Mouse (Mus musculus) layer of hippocampus, adult 18-20 months (tissue): ENCODE results near the gene Hoxc5. TPM values are rescaled to one million over a fixed set of nuclear protein-coding genes. Genes with fewer than 3 reads are reported as not detected.

Source experiments
- DNase-seq, 2 experiments: peaks; one replicate each; pipeline ENCODE4 v3.0.0; 2022; ENCODE audit warnings: low spot score in 2 of 2
- total RNA-seq, 2 experiments: library from RNA; stranded (reverse); gene quantifications; 2 replicates each; pipeline ENCODE4 v1.2.3; 2021

Gene Hoxc5
- total RNA-seq, 2 experiments from 2014 or later = not detected

DNA sequence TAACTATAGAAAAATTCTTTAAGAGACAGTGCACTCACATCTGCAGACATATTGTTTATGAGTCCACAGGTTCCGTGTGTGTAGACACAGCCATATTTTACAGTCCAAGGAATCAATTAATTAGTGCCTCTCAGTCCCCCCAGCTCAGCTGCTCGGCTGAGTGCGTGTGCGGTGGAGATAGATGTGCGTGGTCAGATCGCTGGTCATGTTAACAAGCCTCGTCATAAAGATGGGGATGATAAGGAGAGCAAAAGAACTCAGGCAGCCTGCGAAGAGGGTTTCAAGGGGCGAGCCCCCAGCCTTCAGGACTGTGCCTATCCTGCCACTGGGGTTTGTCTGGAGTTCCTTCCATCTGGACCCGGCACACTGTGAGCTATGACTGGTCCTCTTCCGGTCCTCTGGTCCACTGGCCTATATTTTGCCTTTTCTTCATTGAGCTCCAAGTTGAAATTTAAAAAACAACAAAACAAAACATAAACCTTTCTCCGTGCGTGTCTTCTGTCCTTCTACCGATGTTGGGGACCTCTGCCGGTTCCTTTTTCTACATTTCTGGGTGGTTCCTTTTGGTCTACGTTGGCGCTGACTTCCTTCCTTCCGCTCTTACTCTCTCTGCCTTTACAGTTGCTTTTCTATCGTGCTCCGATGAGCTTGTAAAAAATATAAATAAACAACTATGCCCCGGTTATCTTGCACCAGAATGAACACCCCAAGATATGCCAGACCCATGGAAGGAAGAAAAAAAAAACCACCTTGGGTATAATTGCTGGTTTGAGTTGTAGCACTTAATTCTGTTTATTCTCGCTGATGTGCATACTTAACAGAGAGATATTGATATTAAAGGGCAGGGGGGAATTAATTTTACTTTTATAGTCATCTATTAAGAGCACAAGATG is 21.8 kb upstream of the Hoxc5 start:
- DNase-seq = no peak

DNA sequence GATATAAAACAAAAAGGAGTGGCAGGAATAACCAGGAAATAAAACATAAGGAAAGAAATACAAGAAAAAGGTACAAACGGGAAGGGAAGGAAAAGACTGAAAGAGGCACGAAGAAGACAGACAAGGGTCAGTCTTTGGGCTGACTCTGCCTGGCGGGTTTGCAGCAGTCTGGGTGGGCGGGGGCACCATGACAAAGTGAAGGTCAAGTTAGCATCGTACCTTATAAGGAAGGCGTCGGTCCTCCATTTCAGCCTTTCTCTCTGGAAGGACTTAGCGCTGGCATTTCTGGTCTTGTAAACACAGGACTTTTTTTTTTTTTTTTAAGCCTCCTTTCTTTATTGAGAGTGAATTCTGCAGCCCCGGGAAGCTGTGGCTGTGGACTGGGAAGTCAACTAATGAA is 20.0 kb upstream of the Hoxc5 start:
- no peak for DNase-seq

- DNase-seq = no peak
Observed at GRCm38 (mm10) chr15:102948842-102949241, 18.4 kb upstream of the Hoxc5 start.

GRCm38 (mm10) chr15:102949696-102950095 is 17.5 kb upstream of the Hoxc5 start:
- no peak for DNase-seq

GRCm38 (mm10) chr15:102950877-102951276 is 16.4 kb upstream of the Hoxc5 start:
- no peak for DNase-seq

DNA sequence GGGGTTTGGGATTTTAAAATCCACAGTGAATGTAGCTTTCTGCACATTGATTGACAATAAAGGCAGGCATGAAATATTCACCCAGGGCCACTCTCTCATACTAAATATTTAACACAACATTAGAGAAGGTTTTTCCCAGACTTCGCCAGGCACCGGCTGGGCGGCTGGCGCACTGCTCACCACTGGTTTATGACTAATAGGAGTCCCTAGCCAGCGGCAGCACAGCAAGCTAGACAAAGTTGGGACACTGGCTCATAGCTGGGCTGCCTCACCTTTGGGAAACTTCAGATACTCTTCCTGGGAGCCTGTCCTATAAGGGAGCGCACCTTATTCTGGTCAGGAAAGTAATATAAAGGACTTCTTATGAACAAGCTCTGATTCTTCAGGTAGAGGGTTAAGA is 13.7 kb upstream of the Hoxc5 start:
- no peak for DNase-seq

- DNase-seq = no peak
Observed at GRCm38 (mm10) chr15:102954192-102955006, 12.8 kb upstream of the Hoxc5 start, which contains the start of gene Hoxc11. Hoxc11 (plus strand) TSS chr15:102954427.

DNA sequence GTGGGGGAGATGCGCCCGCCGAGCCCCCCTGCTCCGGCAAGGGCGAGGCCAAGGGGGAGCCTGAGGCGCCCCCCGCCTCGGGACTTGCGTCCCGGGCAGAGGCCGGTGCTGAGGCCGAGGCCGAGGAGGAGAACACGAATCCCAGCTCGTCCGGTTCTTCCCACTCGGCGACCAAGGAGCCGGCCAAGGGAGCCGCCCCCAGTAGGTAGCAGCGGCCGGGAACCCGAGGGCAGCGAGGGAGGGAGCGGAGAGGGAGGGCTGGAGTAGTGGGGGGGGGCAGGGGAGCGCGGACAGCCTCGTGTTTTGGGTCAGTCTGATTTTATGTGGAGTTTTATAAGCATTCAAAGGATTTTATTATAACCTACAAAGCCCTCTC is 12.2 kb upstream of the Hoxc5 start:
- no peak for DNase-seq

DNA sequence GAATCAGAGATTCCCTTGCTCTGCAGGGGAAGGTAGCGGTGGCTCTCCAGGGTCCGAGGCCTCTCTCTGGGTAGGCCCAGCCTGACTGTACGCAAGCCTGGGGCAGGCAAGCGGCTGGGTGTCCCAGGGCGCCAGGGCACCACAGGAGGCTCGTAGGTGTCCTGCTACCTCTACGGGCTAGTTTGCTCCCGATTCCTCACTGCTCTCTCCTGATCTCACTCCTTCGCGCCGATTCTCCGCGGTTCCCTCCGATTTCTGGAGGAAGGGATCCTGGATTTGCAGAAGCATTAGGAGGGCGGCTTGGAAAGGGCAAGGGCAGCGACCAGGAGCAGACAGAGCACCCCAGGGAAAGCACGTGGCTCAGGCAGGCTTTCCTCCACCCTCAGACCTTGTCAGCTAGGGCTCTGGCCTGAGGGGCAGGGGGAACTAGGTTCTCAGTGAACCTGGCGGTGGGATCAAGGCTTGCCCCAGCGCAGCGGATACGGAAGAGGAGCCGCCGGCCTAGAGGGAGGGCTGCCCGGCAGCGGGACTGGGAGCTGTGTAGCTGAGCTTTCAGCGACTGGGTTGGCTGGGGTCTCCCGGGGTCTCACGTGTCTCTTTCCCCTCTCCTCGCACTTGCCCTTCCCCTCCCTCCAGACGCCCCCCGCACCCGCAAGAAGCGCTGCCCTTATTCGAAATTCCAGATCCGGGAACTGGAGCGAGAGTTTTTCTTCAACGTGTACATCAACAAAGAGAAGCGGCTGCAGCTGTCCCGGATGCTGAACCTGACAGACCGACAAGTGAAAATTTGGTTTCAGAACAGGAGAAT is 11.2 kb upstream of the Hoxc5 start:
- no peak for DNase-seq

GRCm38 (mm10) chr15:102956906-102957305 is 10.3 kb upstream of the Hoxc5 start:
- DNase-seq = no peak

DNA sequence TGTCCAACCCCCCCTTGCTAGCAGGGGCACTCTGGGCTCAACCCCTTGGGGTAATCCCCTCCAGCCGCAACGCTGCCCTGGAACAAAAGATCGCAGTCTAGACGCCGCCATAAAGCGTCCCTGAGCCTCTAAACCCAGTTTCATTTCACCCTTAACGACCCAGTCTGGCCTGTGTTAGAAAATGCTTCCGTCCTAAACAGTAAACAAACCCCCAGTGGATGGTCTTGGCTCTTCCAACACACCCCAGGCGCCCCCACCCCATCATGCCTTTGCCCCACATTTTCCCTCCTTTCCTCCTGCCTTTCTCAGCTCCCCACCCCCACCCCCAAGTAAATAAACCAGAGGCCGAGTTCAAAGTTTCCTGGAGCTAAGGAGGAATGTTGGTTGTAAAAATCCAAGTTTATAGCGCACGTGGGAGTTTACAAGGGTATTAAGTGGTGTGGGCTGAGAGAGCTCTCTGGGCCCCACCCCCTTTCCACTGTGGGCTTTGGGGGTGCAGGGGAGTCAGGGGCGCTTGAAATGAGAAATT is 7.5 kb upstream of the Hoxc5 start:
- no peak for DNase-seq

DNA sequence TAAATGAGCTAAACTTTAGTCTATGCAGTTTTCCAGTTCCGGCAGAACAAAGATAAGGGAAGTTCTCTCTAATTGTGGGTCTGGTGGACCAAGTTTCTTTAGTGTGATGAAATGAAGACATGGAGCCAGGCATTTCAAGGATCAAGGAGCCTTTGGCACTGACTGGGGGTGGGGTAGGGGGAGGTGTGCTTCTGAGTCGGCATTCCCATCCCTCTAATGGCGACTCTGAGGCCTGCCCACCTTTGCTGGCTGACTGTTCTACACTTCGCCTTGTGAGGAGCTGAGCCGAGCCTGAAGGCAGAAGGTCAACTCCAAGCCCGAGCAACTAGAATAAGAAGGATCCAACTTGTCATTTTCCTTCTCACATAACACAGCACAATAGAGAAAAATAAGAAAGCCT is 5.5 kb upstream of the Hoxc5 start:
- DNase-seq = no peak

GRCm38 (mm10) chr15:102962492-102962891 is 4.8 kb upstream of the Hoxc5 start:
- no peak for DNase-seq

DNA sequence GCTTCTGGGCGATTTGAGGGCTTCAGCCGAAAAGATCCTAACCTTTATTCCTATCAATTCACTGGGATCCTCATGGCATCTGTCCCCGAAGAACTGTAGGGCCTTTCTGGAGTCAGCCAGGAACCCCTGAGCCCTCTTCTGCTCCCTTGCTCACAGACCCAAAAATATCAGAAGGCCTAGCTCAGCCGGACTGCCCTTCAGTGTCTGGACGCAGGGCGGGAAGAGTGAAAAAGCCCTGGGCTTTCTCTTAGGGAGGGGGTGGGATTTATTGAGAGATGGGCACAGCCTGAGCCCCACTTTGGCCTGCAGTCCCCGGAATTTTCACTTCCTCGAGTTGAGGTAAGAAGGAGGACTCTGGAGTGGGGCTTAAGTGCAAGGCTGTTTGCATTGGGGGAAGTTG is 4.0 kb upstream of the Hoxc5 start:
- no peak for DNase-seq

- DNase-seq = no peak
Observed at GRCm38 (mm10) chr15:102963671-102964640, 3.3 kb upstream of the Hoxc5 start.

DNA sequence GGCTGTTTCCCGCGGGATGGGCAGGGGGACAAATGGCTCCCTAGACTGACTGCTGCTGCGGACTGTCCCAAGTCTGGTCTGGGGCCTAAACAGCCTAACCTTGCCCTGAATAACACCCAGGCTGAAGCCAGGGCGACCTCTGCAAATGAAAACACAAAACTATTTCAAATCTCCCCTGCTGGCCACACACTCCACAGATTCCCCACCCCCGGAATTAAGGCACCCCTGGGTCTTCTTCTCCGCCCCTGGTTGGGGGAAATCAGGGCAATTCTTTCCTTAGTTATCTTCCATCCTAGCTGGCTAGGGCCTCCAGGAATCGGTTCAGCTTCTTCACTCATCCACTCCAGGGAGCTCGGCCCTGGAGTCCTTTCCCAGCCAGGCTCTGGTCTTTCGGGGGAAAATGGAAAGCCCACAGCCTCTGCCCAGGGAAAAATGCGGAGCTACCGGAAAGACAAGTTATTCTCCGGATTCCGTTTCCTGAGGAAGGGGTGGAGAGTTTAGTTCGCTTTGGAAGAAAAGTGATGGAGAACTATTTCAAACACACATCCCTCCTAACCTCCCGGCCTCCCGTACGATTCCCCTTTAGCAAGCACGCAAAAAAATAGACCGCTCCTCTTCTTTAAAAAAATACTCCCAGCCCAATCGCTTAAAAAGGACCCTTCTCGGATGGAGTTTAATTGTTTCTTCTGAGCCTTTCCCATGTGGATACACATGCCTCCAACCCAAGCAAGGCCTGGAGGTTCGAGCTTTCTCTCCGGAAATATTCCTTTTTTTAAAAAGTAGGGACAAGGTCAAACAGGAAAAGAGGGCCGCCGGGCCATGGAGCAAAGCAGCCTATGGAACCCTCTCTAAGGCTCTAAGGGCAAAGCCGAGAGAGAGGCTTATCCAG is 2.0 kb upstream of the Hoxc5 start:
- no peak for DNase-seq

DNA sequence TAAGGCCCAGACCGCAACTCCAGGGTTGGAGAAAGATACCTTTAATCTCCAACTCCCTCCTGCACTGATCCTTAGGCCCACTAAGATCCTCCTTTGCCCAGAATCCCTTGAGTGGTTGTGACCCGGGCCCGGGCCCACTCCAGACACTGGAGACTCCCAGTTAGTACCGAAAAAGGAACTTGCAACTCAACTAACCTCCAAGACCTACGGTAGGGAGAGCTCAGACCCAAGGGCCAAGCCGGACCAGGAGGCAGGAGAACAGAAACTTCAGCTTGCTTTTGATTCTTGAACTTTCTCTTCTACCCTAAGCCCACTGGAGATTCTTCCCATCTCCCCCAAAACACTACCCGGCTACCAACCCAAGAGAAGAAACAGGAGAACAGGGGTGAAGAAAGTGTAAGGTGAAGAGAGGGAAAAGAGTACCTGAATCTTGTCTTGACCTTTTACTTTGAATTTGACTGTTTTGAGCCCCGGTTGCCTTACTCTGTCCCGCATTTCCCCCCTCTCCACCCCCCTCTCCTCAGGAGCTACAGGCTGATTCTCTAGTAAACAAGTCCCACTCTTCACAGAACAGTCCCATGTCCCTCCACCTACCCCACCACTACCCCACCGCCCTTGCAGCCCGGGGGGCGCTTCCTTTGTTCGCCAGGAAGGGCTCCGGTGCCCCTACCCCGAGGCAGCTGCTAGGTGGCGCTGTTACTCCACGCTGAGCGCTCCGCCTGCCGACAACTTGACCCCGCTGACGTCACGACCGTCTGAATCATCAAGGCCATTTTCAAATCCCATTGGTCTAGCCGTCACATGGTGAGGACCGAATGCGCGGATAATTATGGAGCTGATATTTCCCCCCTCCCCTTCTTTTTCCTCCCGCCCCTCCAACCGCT is 1.1 kb upstream of the Hoxc5 start:
- no peak for DNase-seq

DNA sequence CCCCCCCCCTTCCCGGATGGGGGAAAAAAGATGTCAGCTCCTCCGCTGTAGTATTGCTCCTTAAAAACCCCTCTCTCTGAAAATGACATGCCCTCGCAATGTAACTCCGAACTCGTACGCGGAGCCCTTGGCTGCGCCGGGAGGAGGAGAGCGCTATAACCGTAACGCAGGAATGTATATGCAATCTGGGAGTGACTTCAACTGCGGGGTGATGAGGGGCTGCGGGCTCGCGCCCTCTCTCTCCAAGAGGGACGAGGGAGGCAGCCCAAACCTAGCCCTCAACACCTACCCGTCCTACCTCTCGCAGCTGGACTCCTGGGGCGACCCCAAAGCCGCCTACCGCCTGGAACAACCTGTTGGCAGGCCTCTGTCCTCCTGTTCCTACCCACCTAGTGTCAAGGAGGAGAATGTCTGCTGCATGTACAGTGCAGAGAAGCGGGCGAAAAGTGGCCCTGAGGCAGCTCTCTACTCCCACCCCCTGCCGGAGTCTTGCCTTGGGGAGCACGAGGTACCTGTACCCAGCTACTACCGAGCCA is 399 bp upstream of the Hoxc5 start, which contains the start of gene Hoxc10:
Gene Hoxc10 (plus strand): TSS at position 21 of the 536 bp plus-strand sequence.
- DNase-seq = no peak
